In genomic region chr2:158141690-158142440, GRCm38 (mm10) we compare ENCODE assay signal across 8 mouse cellular contexts. TPM values are rescaled to one million over a fixed set of nuclear protein-coding genes. Genes with fewer than 3 reads are reported as not detected.
DNase-seq lines count a peak whose midpoint lies in the region; ATAC-seq lines count a peak whose summit lies in the region.

No protein-coding gene starts in this region.

- H3K4me2 ChIP-seq in heart, embryonic 14.5 days (ENCODE audit: low read length) = peak overlapping the region; percentile 85
- H3K4me2 ChIP-seq in liver, embryonic 16.5 days (ENCODE audit: low read depth, low read length) = peak overlapping the region; percentile 61
- no peak overlapping the region for H3K4me2 ChIP-seq in neural tube, embryonic 15.5 days

- peak overlapping the region; percentile 81 to 99 for H3K27ac ChIP-seq in heart, embryonic 14.5 days (replicated peaks in 1 of 2; ENCODE audit: control insufficient read depth in 1 of 2, insufficient read depth in 1 of 2, low read depth in 2 of 2, low read length in 2 of 2)
- peak overlapping the region; percentile 97 for H3K27ac ChIP-seq in liver, embryonic 16.5 days (ENCODE audit: low read length)
- H3K27ac ChIP-seq in neural tube, embryonic 15.5 days (replicated peaks) = no peak overlapping the region

- peaks cover 56 to 76% of the 10 kb centered on the region in 2 experiments for H3K4me1 ChIP-seq in heart, embryonic 14.5 days (ENCODE audit: control insufficient read depth in 2 of 2, insufficient read depth in 2 of 2, low read length in 2 of 2)
- peaks cover 59% of the 10 kb centered on the region for H3K4me1 ChIP-seq in liver, embryonic 16.5 days (ENCODE audit: control insufficient read depth, low read depth, low read length)
- peaks cover 37% of the 10 kb centered on the region for H3K4me1 ChIP-seq in neural tube, embryonic 15.5 days

- peak overlapping the region; percentile 66; the same call in 1 of the 2 replicates for H3K9ac ChIP-seq in heart, embryonic 14.5 days (ENCODE audit: low read length)
- H3K9ac ChIP-seq in liver, embryonic 16.5 days (ENCODE audit: low read depth, low read length) = peak overlapping the region; percentile 69
- H3K9ac ChIP-seq in neural tube, embryonic 15.5 days (replicated peaks) = no peak overlapping the region

- 13% methylated on average over 7 of the region's 7 CpGs for WGBS in heart, embryonic 14.5 days
- 18% methylated on average over 7 of the region's 7 CpGs for WGBS in liver, embryonic 16.5 days (ENCODE audit: insufficient replicate concordance)
- 85% methylated on average over 7 of the region's 7 CpGs for whole genome bisulfite sequencing in neural tube, embryonic 15.5 days

- DNase-seq in adrenal gland, adult 2 months = peak; percentile 73
- DNase-seq in adrenal gland, adult 18-20 months (ENCODE audit: low spot score in 2 of 2) = no peak
- peak; percentile 92 for DNase-seq in 416B (ENCODE audit: low read depth)
- no peak for DNase-seq in right cerebral cortex, postnatal 25 days
- DNase-seq in left cerebral cortex, adult 8-10 months (ENCODE audit: low spot score in 2 of 2) = no peak

- H3K36me3 ChIP-seq in heart, embryonic 14.5 days (ENCODE audit: control insufficient read depth, insufficient read depth, low read length) = peaks cover 53% of the 10 kb centered on the region
- H3K36me3 ChIP-seq in liver, embryonic 16.5 days (ENCODE audit: control insufficient read depth, insufficient read depth) = peaks cover 49% of the 10 kb centered on the region
- no peaks in the 10 kb centered on the region for H3K36me3 ChIP-seq in neural tube, embryonic 15.5 days

- peak; percentile 55 for ATAC-seq in heart, embryonic 14.5 days (ENCODE audit: insufficient number of reproducible peaks, insufficient read depth, low FRiP score, low read depth)
- ATAC-seq in liver, embryonic 16.5 days (ENCODE audit: low read depth) = peak; percentile 86
- ATAC-seq in neural tube, embryonic 15.5 days (ENCODE audit: low FRiP score) = no peak

- no peak overlapping the region for H3K4me3 ChIP-seq in heart, embryonic 14.5 days (ENCODE audit: control insufficient read depth in 1 of 2, insufficient read depth in 1 of 2, low read depth in 1 of 2, low read length in 2 of 2)
- peak overlapping the region; percentile 85 for H3K4me3 ChIP-seq in liver, embryonic 16.5 days (ENCODE audit: low read depth, low read length)
- H3K4me3 ChIP-seq in neural tube, embryonic 15.5 days (replicated peaks) = no peak overlapping the region

- H3K9me3 ChIP-seq in heart, embryonic 14.5 days (ENCODE audit: control insufficient read depth, low read length) = no peaks in the 10 kb centered on the region
- no peaks in the 10 kb centered on the region for H3K9me3 ChIP-seq in liver, embryonic 16.5 days (replicated peaks; ENCODE audit: control insufficient read depth, low read length)
- no peaks in the 10 kb centered on the region for H3K9me3 ChIP-seq in neural tube, embryonic 15.5 days (replicated peaks)

- no peaks in the 10 kb centered on the region for H3K27me3 ChIP-seq in heart, embryonic 14.5 days (ENCODE audit: control insufficient read depth, insufficient read depth, low read length)
- H3K27me3 ChIP-seq in liver, embryonic 16.5 days (ENCODE audit: control insufficient read depth, insufficient read depth, low read depth, low read length) = no peaks in the 10 kb centered on the region
- H3K27me3 ChIP-seq in neural tube, embryonic 15.5 days (replicated peaks) = peaks cover 6% of the 10 kb centered on the region; the same call in 1 of the 2 replicates

RNA-seq across cellular contexts. Expression of gene Tgm2, which starts 4.4 kb away (rescaled TPM):
- 100 to 1,000 TPM in 1 of 2 experiments, 10 to 100 TPM in 1; 63.6 to 105 TPM for total RNA-seq in adrenal gland, adult 2 months (2021)
- polyA plus RNA-seq in adrenal gland, adult 2 months (2012; rRNA removed) = 66.9 and 71.9 TPM in 2 replicates
- 10 to 100 TPM; 60.5 to 90.5 TPM for total RNA-seq in adrenal gland, adult 18-20 months (2021)
- 140 and 160 TPM in 2 replicates for polyA plus RNA-seq in heart, embryonic 14.5 days (2014; fragmentation: Nextera tagmentation; extraction: Ambion mirVana)
- 66.2 and 74.3 TPM in 2 replicates for polyA plus RNA-seq in liver, embryonic 16.5 days (2015; fragmentation: Nextera tagmentation; extraction: Ambion mirVana)
- 7.8 and 13.9 TPM in 2 replicates for polyA plus RNA-seq in neural tube, embryonic 15.5 days (2015; fragmentation: Nextera tagmentation; extraction: Ambion mirVana)
- total RNA-seq in left cerebral cortex, adult 8-10 months (2022) = 10 to 100 TPM in 3 of 4 experiments, 1 to 10 TPM in 1; 9.3 to 13.7 (median 10.1) TPM

Comparison
In these comparisons a context has a peak if more than half of its experiments do, and no peak if none do; other contexts are left out.
1. DNase-seq: peak in adrenal gland, adult 2 months (single experiment) and 416B (single experiment); none in adrenal gland, adult 18-20 months (0 of 2), right cerebral cortex, postnatal 25 days (single experiment) and left cerebral cortex, adult 8-10 months (0 of 2).